Mouse (Mus musculus) cerebellum, adult (tissue): Measurements from ENCODE around the gene Gm13279.
"Not testable (repeated sequence)": the region's sequence is repeated elsewhere in the genome, so short reads cannot be mapped to it uniquely, and the experiment has no call there.

Experiments
- ATAC-seq: cut with Nextera tagmentation; 2 replicates; pipeline ENCODE4 v1.9.2; 2017; ENCODE audit warnings: mild to moderate bottlenecking, moderate library complexity, mixed read lengths; ENCODE audit not compliant: insufficient number of reproducible peaks, low FRiP score, low TSS enrichment

Gene Gm13279

GRCm38 (mm10) chr4:88793936-88794675, 3.1 kb upstream of the Gm13279 start, which contains the start of gene Gm13275:
Gene Gm13275, plus strand, starts transcription at chr4:88794487.
- ATAC-seq: not testable (repeated sequence)

GRCm38 (mm10) chr4:88799365-88799764, 2.2 kb downstream of the Gm13279 start, which contains the start of gene Gm13285:
Gene Gm13285, plus strand, starts transcription at chr4:88799665.
- not testable (repeated sequence) for ATAC-seq

GRCm38 (mm10) chr4:88802954-88803353, 5.8 kb downstream of the Gm13279 start, which contains the start of gene Gm13287:
Gene Gm13287, plus strand, starts transcription at chr4:88803254.
- not testable (repeated sequence) for ATAC-seq

- ATAC-seq: not testable (repeated sequence)
Measured at GRCm38 (mm10) chr4:88805231-88805630, 8.0 kb downstream of the Gm13279 start, which contains the start of gene Gm13288. Gene Gm13288, plus strand, starts transcription at chr4:88805531.

GRCm38 (mm10) chr4:88805761-88806160, 8.6 kb downstream of the Gm13279 start:
- not testable (repeated sequence) for ATAC-seq

- ATAC-seq: no peak
Measured at GRCm38 (mm10) chr4:88815928-88816327, 18.7 kb downstream of the Gm13279 start, which contains the start of gene Ifna7. Gene Ifna7, plus strand, starts transcription at chr4:88816228.

GRCm38 (mm10) chr4:88819659-88820058, 22.5 kb downstream of the Gm13279 start, which contains the start of gene Ifna11:
Gene Ifna11, plus strand, starts transcription at chr4:88819959.
- ATAC-seq: no peak

GRCm38 (mm10) chr4:88822995-88823394, 25.8 kb downstream of the Gm13279 start:
- no peak for ATAC-seq

GRCm38 (mm10) chr4:88827116-88827515, 29.9 kb downstream of the Gm13279 start, which contains the start of gene Ifna6:
Gene Ifna6, plus strand, starts transcription at chr4:88827416.
- not testable (repeated sequence) for ATAC-seq

- ATAC-seq: no peak
Measured at GRCm38 (mm10) chr4:88830523-88830922, 33.3 kb downstream of the Gm13279 start.

GRCm38 (mm10) chr4:88835225-88835624, 38.0 kb downstream of the Gm13279 start, which contains the start of gene Ifna5:
Gene Ifna5, plus strand, starts transcription at chr4:88835525.
- not testable (repeated sequence) for ATAC-seq

GRCm38 (mm10) chr4:88838828-88839227, 41.6 kb downstream of the Gm13279 start:
- ATAC-seq: no peak

- ATAC-seq: no peak
Measured at GRCm38 (mm10) chr4:88840058-88840457, 42.9 kb downstream of the Gm13279 start.

GRCm38 (mm10) chr4:88841438-88841911, 44.3 kb downstream of the Gm13279 start, which contains the start of gene Ifna4:
Gene Ifna4, plus strand, starts transcription at chr4:88841861.
- ATAC-seq: no peak

GRCm38 (mm10) chr4:88845334-88845733, 48.1 kb downstream of the Gm13279 start:
- no peak for ATAC-seq
